Mouse (Mus musculus): Measurements from ENCODE around the gene Tmem159.

The Tmem159 gene

DNA sequence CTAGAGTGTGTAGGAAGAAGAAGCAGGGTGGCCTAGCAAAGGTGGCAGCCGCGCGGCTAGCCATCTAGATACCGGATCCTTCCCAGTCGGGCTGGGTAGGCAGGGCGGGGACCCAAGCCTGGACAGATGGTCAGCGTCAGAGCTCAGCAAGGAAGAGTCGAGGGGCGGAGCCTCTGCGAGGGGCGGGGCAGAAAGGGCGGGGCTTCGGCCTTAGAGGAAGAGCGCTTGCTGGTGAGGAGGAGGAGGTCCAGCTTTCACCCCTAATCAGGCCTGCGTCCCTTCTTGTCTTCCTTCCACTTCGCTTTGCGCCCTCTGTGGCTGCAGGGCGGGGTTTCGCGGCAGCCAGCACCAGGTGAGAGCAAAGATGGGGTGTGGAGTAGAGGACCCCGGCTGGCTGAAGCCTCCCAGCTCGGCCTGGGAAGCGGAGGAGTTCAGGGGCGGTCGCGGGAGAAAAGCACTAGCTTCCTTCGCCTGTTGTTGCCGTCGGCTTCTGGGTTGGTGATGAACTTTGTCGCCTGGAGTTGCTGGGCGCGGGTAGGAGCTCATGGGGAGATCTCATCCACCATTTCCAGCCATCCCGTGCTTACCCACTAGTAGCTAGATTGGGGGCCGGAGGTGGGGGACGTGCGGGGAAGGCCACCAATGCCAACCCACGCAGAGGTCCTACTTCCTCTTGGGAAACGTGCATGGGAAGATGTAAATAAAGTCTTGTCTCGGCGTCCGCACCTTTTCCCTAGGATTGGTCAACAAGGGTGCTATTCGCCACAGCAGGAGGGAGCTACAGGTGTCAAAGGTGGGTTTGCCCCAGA lies at the start of gene Tmem159:
TSS of gene Tmem159 (plus strand) at position 190 of the 809 bp plus-strand sequence.
- peak; percentile 17 for DNase-seq (ENCODE audit: low read depth)

- no peak for DNase-seq (ENCODE audit: low read depth)
Measured at GRCm38 (mm10) chr7:120054016-120054415, 48.1 kb upstream of the Tmem159 start.

DNA sequence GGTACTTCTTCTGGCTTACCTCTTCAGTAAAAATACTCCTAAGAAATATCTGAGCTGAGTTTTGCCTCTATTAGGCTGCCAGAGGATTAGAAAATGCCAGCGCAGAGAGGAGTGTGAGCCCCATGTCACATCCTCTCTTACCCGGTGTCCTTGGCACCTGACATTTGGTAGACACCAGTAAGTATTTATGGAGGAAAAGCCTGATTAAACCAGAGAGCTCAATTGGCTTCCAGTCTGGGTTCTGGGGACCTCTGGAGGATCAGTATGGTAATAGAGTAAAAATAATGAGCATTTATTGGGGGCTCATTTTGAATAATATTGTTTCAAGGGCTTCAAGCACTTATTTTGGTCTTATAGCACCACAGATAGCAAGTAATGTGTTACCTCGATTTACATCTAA lies 46.7 kb upstream of the Tmem159 start:
- DNase-seq (ENCODE audit: low read depth): no peak

GRCm38 (mm10) chr7:120064045-120064444 lies 38.1 kb upstream of the Tmem159 start:
- no peak for DNase-seq (ENCODE audit: low read depth)

- DNase-seq (ENCODE audit: low read depth): no peak
Measured at GRCm38 (mm10) chr7:120068114-120068513, 34.0 kb upstream of the Tmem159 start.

DNA sequence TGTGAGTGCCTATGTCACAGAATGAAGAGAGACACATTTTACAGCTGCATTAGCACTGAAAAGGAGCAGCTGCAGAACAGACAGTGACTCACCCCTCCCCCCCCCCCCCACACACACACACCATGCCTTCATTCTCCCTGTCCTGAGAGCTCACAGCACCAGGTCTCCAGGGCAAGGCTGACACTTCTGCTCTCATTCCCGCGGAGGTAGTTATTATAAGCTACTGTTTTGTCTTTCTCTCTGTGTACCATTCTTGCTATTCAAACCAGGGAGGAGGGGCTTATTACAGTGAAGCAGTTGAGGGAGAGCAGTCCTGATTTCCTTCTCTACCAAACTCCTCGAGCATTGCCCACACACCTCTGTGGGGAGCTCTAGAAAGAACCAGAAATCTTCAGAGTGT lies 33.0 kb upstream of the Tmem159 start:
- DNase-seq (ENCODE audit: low read depth): no peak

- DNase-seq (ENCODE audit: low read depth): no peak
Measured at GRCm38 (mm10) chr7:120080177-120080576, 22.0 kb upstream of the Tmem159 start.

- no peak for DNase-seq (ENCODE audit: low read depth)
Measured at GRCm38 (mm10) chr7:120093033-120093432, 9.1 kb upstream of the Tmem159 start.

- DNase-seq (ENCODE audit: low read depth): no peak
Measured at GRCm38 (mm10) chr7:120094216-120094615, 7.9 kb upstream of the Tmem159 start.

GRCm38 (mm10) chr7:120095180-120095579 lies 7.0 kb upstream of the Tmem159 start, which contains the start of gene Dnah3:
TSS of gene Dnah3 (minus strand) at chr7:120095280.
- no peak for DNase-seq (ENCODE audit: low read depth)

- DNase-seq (ENCODE audit: low read depth): no peak
Measured at GRCm38 (mm10) chr7:120097845-120098244, 4.3 kb upstream of the Tmem159 start.

- peak; percentile 18 for DNase-seq (ENCODE audit: low read depth)
Measured at GRCm38 (mm10) chr7:120098403-120098802, 3.8 kb upstream of the Tmem159 start.

GRCm38 (mm10) chr7:120103019-120103567 lies 940 bp downstream of the Tmem159 start:
- DNase-seq (ENCODE audit: low read depth): no peak

GRCm38 (mm10) chr7:120104975-120105374 lies 2.8 kb downstream of the Tmem159 start:
- DNase-seq (ENCODE audit: low read depth): no peak

DNA sequence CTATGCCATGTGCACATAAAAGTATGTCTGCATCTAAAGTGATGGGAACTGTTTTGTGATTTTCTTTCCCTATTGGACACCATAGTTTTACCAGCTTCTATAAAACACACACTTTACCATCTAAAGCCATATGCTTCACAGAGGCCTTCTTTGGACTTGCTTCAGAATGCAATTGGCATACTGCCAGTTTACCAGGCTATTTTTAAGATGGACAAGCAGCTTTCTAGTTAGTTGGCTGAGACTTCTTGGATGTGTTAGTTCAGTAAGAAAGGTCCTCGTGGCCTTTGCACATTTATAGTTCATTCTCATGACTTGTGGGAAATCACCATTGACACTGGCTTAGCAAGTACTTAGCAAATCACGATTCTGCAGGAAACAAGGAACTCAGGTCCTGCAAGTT lies 4.2 kb downstream of the Tmem159 start:
- DNase-seq (ENCODE audit: low read depth): no peak

DNA sequence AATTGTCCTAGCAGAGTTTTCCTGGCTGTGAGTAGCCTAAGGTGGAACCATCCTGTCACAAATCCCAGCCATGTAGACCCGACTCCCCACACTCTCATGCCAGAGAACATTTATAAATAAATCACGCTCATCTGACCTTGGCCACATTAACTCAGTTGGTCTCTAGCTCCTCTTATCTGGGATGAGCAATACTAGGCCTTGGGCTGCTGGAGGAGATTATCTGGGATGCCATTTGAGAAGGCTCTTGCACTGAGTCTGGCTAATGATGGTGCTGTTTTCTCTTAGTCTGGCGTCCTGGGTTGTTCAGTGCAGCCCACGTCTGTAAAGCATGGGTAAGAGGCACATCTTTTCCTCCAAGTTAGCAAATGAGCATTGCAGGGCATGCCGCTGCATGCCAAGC lies 7.5 kb downstream of the Tmem159 start:
- no peak for DNase-seq (ENCODE audit: low read depth)

DNA sequence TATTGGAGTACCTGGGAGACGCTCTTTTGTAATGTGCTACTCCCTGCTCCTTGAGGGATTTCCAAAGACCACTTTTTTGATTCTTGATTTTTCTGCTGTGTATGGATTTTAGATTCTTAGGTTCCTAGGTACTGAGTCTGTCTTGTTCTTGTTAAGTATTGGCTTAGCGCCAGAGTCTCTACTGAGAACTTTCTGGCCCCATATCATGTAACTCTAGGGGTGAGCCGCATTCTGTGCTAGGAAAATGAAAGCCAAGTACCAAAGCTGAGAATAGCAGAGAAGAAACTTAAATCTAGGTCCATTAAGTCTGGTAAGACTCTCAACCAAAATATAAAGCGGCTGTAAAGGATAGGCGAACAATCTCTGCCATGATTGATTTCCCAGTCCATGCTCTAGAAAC lies 14.8 kb downstream of the Tmem159 start:
- DNase-seq (ENCODE audit: low read depth): no peak

DNA sequence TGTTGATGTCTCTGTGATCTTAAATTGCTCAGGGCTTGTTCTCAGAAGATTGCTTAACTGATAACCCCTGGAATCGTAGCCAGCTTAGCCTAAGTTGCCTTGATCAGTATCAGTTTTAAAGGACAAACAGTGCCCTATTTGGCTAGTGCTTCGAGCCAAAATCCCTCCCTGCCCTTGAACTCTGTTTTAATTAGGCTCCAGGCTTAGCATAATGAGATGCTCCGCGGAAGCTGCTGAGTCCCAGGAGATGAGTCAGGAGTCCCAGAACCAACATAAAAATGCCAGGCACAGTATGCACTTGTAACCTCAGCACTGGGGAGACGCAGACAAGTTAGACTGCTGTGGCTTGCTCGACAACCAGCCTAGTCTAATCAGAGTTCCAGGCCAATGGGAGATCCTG lies 15.4 kb downstream of the Tmem159 start:
- no peak for DNase-seq (ENCODE audit: low read depth)

DNA sequence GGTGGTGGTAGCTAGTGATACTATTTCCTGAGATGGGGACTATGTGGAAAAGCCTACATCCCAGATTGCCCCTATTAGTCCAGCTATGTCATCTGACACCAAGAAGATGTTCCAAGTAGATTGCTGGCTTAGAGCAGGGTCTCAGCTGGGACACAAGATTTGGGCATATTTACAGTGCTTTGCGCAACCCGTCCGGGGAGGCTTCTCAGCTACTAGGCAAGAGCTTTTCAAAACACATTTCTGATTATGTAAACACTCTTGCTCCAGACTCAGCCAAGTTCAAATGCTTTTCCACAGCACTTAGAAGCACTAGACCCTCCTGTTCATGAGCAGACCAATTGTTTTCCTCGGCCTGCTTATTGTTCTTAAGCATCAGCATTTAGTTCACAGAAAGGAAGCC lies 21.6 kb downstream of the Tmem159 start:
- DNase-seq (ENCODE audit: low read depth): no peak

DNA sequence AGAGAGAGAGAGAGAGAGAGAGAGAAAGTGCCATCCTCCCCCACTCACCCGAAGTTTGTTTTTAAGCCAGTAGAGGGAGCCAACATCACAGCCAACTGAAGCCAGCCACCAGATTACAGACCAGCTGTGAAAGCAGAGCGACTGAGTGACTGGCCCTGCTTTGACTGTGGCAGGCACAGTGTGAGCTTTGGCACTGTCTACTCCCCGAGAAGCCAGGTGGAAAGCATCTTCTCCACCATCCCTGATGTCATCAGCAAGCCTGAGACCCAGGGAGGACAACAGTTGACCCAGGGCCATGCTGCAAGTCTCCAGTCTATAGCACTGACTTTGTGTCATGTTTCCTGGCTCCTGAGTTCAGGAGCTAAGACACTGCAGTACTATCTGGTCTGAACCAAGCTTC lies 22.7 kb downstream of the Tmem159 start:
- DNase-seq (ENCODE audit: low read depth): peak; percentile 33

GRCm38 (mm10) chr7:120126976-120127685 lies 25.0 kb downstream of the Tmem159 start:
- DNase-seq (ENCODE audit: low read depth): no peak

GRCm38 (mm10) chr7:120127686-120128059 lies 25.5 kb downstream of the Tmem159 start:
- no peak for DNase-seq (ENCODE audit: low read depth)

- no peak for DNase-seq (ENCODE audit: low read depth)
Measured at GRCm38 (mm10) chr7:120128951-120129350, 26.8 kb downstream of the Tmem159 start.

All from naive thymus-derived CD4-positive, alpha-beta T cell, adult 2 months (primary cell).